Mouse (Mus musculus) lung, postnatal 0 days (tissue): ENCODE data around the gene Vamp8. TPM values are rescaled to one million over a fixed set of nuclear protein-coding genes. Genes with fewer than 3 reads are reported as not detected.
A peak's percentile ranks its signal among the peaks of the same experiment; 100 is the strongest.

Experiments
- ATAC-seq: fragments of 200-750 bp; cut with Nextera tagmentation; 2 replicates; pipeline ENCODE4 v1.8.0; 2017; ENCODE audit warnings: moderate library complexity
- DNase-seq: peaks from one replicate; pipeline ENCODE4 v3.0.0-alpha.2; 2016; ENCODE audit warnings: low spot score
- H3K27ac ChIP-seq: fragments of 300-500 bp; sonication (generic); 2 replicates; pipeline ENCODE4 v1.5.1; 2014; ENCODE audit warnings: antibody characterized with exemption, mild to moderate bottlenecking, low read length, mixed read lengths
- H3K27me3 ChIP-seq: fragments of 300-500 bp; sonication (generic); replicated peaks from 2 replicates; pipeline ENCODE4 v1.6.1; 2014; ENCODE audit warnings: low read length, mixed read lengths; ENCODE audit not compliant: insufficient read depth
- H3K36me3 ChIP-seq: fragments of 300-500 bp; sonication (generic); 2 replicates; pipeline ENCODE4 v1.6.1; 2014; ENCODE audit warnings: low read length, mixed read lengths; ENCODE audit not compliant: insufficient read depth
- H3K4me1 ChIP-seq: fragments of 300-500 bp; sonication (generic); 2 replicates; pipeline ENCODE4 v1.6.1; 2014; ENCODE audit warnings: antibody characterized with exemption, low read depth, low read length, mixed read lengths; ENCODE audit not compliant: insufficient read depth
- H3K4me2 ChIP-seq: fragments of 300-500 bp; sonication (generic); replicated peaks from 2 replicates; pipeline ENCODE4 v1.6.1; 2014; ENCODE audit warnings: low read depth, mild to moderate bottlenecking, low read length, moderate library complexity, mixed read lengths
- H3K4me3 ChIP-seq: fragments of 300-500 bp; sonication (generic); 2 replicates; pipeline ENCODE4 v1.5.1; 2014; ENCODE audit warnings: low read depth, low read length
- H3K9ac ChIP-seq: fragments of 300-500 bp; sonication (generic); replicated peaks from 2 replicates; pipeline ENCODE4 v1.6.1; 2014; ENCODE audit warnings: low read depth, mild to moderate bottlenecking
- H3K9me3 ChIP-seq: fragments of 300-500 bp; sonication (generic); 2 replicates; pipeline ENCODE4 v1.6.1; 2016; ENCODE audit warnings: low read length, mixed read lengths
- CTCF ChIP-seq: IDR thresholded peaks from 2 replicates; pipeline ENCODE4 v1.5.1; 2016; ENCODE audit warnings: antibody characterized with exemption, mild to moderate bottlenecking
- EP300 ChIP-seq: IDR thresholded peaks from 2 replicates; pipeline ENCODE4 v1.6.1; 2016; ENCODE audit warnings: antibody characterized with exemption, mild to moderate bottlenecking, control low read depth
- WGBS: fragments of 180-500 bp; shearing (Covaris S2); extraction: QIAGEN DNeasy Blood & Tissue Kit; methylation state at CpG from one replicate; pipeline ENCODE4 v1.1.7; 2014; 5-methylcytosine and 5-hydroxymethylcytosine counted together
- polyA plus RNA-seq: library from polyadenylated mRNA; unstranded; fragments of >200 nt; fragmentation: Nextera tagmentation; extraction: Ambion mirVana; gene quantifications from 2 replicates; pipeline ENCODE4 v1.2.1, GENCODE M21; 2015

The Vamp8 gene
- polyA plus RNA-seq, 1 experiment from 2014 or later, result 656 TPM

DNA sequence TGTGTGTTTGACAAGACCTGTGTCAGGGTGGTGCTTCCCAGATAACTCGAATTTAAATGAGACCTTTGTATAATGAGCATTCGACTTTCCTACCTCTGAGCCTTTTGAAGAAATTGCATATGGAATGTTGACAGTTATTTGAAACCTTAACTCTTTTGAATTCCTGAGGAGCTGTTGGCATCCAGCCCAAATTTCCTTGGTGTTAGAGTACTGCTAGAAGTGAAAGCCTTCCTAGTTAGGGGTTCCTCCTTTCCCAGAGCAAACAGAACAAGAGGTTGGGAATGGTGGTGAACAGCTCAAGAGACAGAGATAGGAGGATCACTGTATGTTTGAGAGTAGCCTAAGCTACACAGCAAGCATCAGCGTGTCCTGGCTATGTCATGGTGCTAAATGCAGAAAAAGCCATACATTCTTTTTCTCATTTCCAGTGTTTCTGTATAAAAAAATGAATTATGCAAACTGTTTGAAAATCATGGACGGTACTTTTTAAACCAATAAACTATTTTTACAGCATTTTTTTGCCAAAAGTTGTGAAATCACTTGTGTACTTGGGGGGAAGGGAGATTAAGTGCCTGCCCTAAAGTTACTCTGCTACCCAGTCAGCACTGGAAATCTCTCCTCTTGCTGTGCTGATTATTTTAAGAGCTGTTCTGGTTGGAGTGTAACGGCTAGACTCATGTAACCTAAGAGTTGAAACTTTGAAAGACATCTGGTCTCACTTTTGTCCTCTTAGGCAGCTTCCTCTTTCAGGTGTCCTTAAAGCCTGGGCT lies 37.7 kb downstream of the Vamp8 start:
- Histone ChIP-seq H3K9ac (no peak overlapping the region), H3K27me3 (no peaks in the 10 kb centered on the region), H3K4me2 (peak overlapping the region; percentile 3), H3K4me1 (peaks cover 24% of the 10 kb centered on the region), H3K27ac (peak overlapping the region; percentile 72), H3K4me3 (no peak overlapping the region), H3K36me3 (no peaks in the 10 kb centered on the region), H3K9me3 (no peaks in the 10 kb centered on the region)
- DNase-seq (peak; percentile 89), ATAC-seq (0 out of 2 replicates have a peak, but pooled peaks have one; percentile 20)
- 26% methylated on average over 5 of the region's 5 CpGs for WGBS
- TF ChIP-seq EP300 (peak; percentile 60), CTCF (no peak)

DNA sequence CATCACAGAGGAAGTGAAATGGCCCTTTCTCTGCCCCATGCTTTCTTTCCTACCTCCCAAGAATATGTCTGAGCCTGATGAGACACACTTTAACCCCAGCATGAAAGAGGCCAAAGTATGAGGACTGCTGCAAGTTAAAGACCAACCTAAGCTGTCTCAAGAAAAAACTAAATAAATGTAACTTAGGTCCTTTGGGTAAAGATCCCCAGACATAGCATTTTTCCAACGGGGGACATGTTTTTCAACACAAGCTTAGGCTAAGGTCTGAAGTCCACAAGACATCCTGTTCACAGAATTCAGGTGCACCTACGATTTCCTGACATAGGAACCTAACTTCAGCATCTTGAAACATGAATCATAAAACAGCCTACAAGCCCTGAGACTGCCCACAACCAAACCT lies 40.3 kb downstream of the Vamp8 start:
- no peak overlapping the region for H3K9ac ChIP-seq
- no peak for TF ChIP-seq EP300
- no peak for TF ChIP-seq CTCF
- H3K9me3 ChIP-seq, result no peaks in the 10 kb centered on the region
- H3K36me3 ChIP-seq, result no peaks in the 10 kb centered on the region
- ATAC-seq (no peak), DNase-seq (no peak)
- H3K4me2 ChIP-seq, result no peak overlapping the region
- H3K27ac ChIP-seq, result no peak overlapping the region
- no peaks in the 10 kb centered on the region for H3K27me3 ChIP-seq
- H3K4me3 ChIP-seq, result no peak overlapping the region
- WGBS, result 83% methylated on average over 2 of the region's 2 CpGs
- H3K4me1 ChIP-seq, result peaks cover 22% of the 10 kb centered on the region

DNA sequence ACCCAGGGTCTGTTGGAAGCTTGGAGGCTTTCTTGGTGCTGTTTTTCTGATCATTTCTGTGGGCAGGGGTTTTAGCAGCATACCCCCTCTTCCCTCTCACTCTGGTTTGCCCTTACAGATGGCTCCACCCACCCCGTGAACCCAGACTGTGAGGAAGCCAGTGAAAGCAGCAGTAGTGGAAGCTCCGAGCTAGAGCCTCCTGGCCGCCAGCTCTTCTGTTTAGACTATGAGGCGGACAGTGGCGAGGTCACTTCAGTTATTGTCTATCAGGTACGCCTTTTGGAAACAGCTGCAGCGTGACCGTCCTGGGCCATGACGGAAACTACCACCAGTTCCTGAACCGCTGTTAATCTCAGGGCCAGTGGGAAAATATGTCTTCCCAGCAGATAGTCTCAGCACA lies 42.1 kb downstream of the Vamp8 start:
- Histone ChIP-seq H3K4me1 (peaks cover 14% of the 10 kb centered on the region; the same call in 1 of the 2 replicates), H3K27me3 (no peaks in the 10 kb centered on the region), H3K27ac (peak overlapping the region; percentile 92; the same call in 1 of the 2 replicates), H3K9me3 (no peaks in the 10 kb centered on the region), H3K4me2 (peak overlapping the region; percentile 86; the same call in 1 of the 2 replicates), H3K36me3 (no peaks in the 10 kb centered on the region), H3K9ac (no peak overlapping the region), H3K4me3 (no peak overlapping the region)
- no peak for ATAC-seq
- no peak for TF ChIP-seq EP300
- TF ChIP-seq CTCF, result no peak
- WGBS, result 52% methylated on average over 10 of the region's 10 CpGs
- DNase-seq, result no peak

DNA sequence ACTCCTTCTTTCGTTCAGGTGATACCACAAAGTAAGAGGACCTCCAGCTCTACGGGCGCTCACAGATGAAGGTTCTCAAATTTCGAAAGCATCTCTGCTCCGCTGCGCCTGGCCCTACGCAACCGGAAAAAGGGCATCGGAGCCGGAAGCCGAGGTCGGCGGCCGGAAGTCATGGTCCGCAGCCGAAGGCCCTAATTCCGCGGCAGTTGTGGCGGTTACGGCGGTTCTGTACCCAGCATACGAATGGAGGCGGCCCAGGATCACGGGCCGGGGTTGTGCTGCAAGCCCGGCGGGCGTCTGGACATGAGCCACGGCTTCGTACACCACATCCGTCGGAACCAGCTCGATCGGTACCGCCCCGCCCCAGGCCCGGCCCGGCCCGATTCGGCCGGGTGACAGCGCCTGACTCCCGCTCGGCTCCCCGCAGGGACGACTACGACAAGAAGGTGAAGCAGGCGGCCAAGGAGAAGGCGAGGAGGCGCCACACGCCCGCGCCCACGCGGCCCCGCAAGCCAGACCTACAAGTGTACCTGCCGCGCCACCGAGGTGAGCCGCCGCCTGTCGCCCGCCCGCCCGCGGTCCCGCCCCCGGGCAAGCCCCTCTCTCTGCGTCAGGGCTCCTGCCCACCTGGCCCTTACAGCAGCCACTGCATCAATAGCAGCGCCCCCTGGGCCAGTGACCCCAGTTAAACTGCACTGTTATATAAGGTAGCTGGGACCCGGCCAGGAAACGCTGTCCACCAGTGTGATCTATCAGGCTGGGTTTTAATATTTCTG lies 43.1 kb downstream of the Vamp8 start, which contains the start of gene 0610030E20Rik:
0610030E20Rik (plus strand) TSS at position 152 of the 776 bp plus-strand sequence.
- DNase-seq, result peak; percentile 78
- Histone ChIP-seq H3K27ac (peak within 1 kb of the TSS; percentile 92), H3K4me2 (peak within 1 kb of the TSS; percentile 86), H3K4me3 (peak within 1 kb of the TSS; percentile 62), H3K27me3 (no peaks in the 10 kb centered on the region), H3K9ac (peak within 1 kb of the TSS; percentile 86), H3K4me1 (peaks cover 10% of the 10 kb centered on the region; the same call in 1 of the 2 replicates), H3K36me3 (no peaks in the 10 kb centered on the region), H3K9me3 (no peaks in the 10 kb centered on the region)
- peak; percentile 41 for TF ChIP-seq CTCF
- peak; percentile 29; the same call in 1 of the 2 replicates for TF ChIP-seq EP300
- peak; percentile 66 for ATAC-seq
- WGBS, result under 1% methylated on average over 57 of the region's 72 CpGs

DNA sequence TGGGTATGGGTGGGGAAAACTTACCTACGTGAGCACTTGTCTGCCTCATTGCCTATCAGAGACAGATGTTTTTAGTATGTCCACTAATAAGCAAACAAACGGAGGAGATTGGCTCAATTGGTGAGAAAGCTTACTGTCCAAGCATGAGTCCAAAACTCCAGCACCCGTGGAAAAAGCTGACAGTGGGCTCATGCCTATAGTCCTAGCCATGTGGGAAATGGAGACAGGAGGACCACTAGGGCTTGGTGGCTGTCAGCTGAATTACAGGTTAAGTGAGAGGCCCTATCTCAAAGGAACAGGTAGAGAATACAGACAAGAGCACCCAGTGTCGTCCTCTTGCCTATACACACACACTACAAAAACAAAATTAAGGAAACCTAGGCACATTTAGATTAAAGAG lies 44.2 kb downstream of the Vamp8 start:
- H3K36me3 ChIP-seq, result no peaks in the 10 kb centered on the region
- no peak for DNase-seq
- H3K9ac ChIP-seq, result no peak overlapping the region
- TF ChIP-seq CTCF (0 out of 2 replicates have a peak, but pooled peaks have one; percentile 8), EP300 (no peak)
- H3K4me1 ChIP-seq, result peaks cover 10% of the 10 kb centered on the region; the same call in 1 of the 2 replicates
- no peak overlapping the region for H3K4me2 ChIP-seq
- no peaks in the 10 kb centered on the region for H3K27me3 ChIP-seq
- WGBS, result 74% methylated on average over 4 of the region's 4 CpGs
- H3K4me3 ChIP-seq, result no peak overlapping the region
- H3K9me3 ChIP-seq, result no peaks in the 10 kb centered on the region
- ATAC-seq, result no peak
- H3K27ac ChIP-seq, result no peak overlapping the region

DNA sequence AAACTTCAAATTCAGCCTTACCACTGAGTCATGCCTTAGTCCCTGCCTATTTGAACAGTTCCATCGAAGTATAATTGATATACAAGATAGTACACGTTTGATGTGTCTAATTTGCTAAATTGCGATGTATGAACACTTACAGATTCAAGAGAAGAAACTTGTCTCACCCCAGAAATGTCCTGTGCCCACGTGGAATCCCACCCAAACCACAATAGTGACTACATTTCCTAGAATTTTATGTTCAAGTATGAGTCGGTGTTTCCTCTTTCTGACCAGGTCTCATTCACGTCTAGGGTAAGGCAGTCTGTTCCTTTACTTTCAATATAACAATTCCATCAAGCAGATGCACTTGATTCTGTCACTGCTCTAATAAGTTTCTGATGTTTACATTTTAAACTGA lies 44.9 kb downstream of the Vamp8 start:
- ATAC-seq (no peak), DNase-seq (no peak)
- Histone ChIP-seq H3K4me2 (no peak overlapping the region; the same call in 1 of the 2 replicates), H3K9ac (no peak overlapping the region), H3K4me3 (no peak overlapping the region), H3K36me3 (no peaks in the 10 kb centered on the region), H3K27me3 (no peaks in the 10 kb centered on the region), H3K4me1 (peaks cover 10% of the 10 kb centered on the region; the same call in 1 of the 2 replicates), H3K27ac (no peak overlapping the region), H3K9me3 (no peaks in the 10 kb centered on the region)
- TF ChIP-seq CTCF (no peak), EP300 (no peak)
- WGBS, result 46% methylated on average over 6 of the region's 6 CpGs
